Mouse (Mus musculus) urinary bladder, postnatal 4 days (tissue): Measurements from ENCODE around the gene Tecr.
"Not testable (repeated sequence)": the region's sequence is repeated elsewhere in the genome, so short reads cannot be mapped to it uniquely, and the experiment has no call there.

Experiments
- DNase-seq, 2 experiments: peaks; one replicate each; pipeline ENCODE4 v3.0.0; 2021 to 2022; ENCODE audit warnings: low spot score in 2 of 2

The Tecr gene

GRCm38 (mm10) chr8:83618566-83618965, 10.8 kb upstream of the Tecr start:
- no peak for DNase-seq

GRCm38 (mm10) chr8:83617111-83617510, 9.3 kb upstream of the Tecr start:
- no peak for DNase-seq

- DNase-seq: no peak
These were observed 8.9 kb upstream of the Tecr start for GRCm38 (mm10) chr8:83616625-83617024.

GRCm38 (mm10) chr8:83613695-83614094, 5.9 kb upstream of the Tecr start:
- DNase-seq: no peak

- no peak for DNase-seq
These were observed 4.2 kb upstream of the Tecr start for GRCm38 (mm10) chr8:83611921-83612320.

- no peak for DNase-seq
These were observed 1.9 kb upstream of the Tecr start for GRCm38 (mm10) chr8:83609547-83610180.

- no peak for DNase-seq
These were observed 1.3 kb upstream of the Tecr start for GRCm38 (mm10) chr8:83609086-83609485.

GRCm38 (mm10) chr8:83608398-83608829, 643 bp upstream of the Tecr start:
- DNase-seq: peak; percentile 80 to 85

- no peak for DNase-seq
These were observed 5.1 kb downstream of the Tecr start for GRCm38 (mm10) chr8:83602650-83603029.

GRCm38 (mm10) chr8:83599814-83600213, 8.0 kb downstream of the Tecr start:
- no peak for DNase-seq

GRCm38 (mm10) chr8:83598146-83598545, 9.6 kb downstream of the Tecr start:
- DNase-seq: no peak

GRCm38 (mm10) chr8:83596369-83596768, 11.4 kb downstream of the Tecr start:
- DNase-seq: no peak

- not testable (repeated sequence) for DNase-seq
These were observed 12.8 kb downstream of the Tecr start for GRCm38 (mm10) chr8:83595050-83595345.

GRCm38 (mm10) chr8:83594167-83595049, 13.4 kb downstream of the Tecr start:
- DNase-seq: peak; percentile 96 to 97

- DNase-seq: no peak
These were observed 14.2 kb downstream of the Tecr start for GRCm38 (mm10) chr8:83593325-83594166.

- no peak for DNase-seq
These were observed 15.1 kb downstream of the Tecr start for GRCm38 (mm10) chr8:83592682-83593081.

- no peak for DNase-seq
These were observed 17.2 kb downstream of the Tecr start for GRCm38 (mm10) chr8:83590488-83591023.

GRCm38 (mm10) chr8:83588886-83589285, 18.9 kb downstream of the Tecr start:
- DNase-seq: no peak

- DNase-seq: no peak
These were observed 20.1 kb downstream of the Tecr start for GRCm38 (mm10) chr8:83587644-83588043.

- no peak for DNase-seq
These were observed 22.4 kb downstream of the Tecr start for GRCm38 (mm10) chr8:83585333-83585732.

- DNase-seq: no peak
These were observed 23.0 kb downstream of the Tecr start for GRCm38 (mm10) chr8:83584771-83585170.

GRCm38 (mm10) chr8:83583236-83583635, 24.5 kb downstream of the Tecr start:
- DNase-seq: no peak
